Mouse (Mus musculus): ENCODE data around the gene Slc38a9. TPM values are rescaled to one million over a fixed set of nuclear protein-coding genes. Genes with fewer than 3 reads are reported as not detected.

Gene Slc38a9
- polyA plus RNA-seq (2015; fragmentation: Nextera tagmentation; extraction: Ambion mirVana), result 7.5 and 10.3 TPM in 2 replicates

DNA sequence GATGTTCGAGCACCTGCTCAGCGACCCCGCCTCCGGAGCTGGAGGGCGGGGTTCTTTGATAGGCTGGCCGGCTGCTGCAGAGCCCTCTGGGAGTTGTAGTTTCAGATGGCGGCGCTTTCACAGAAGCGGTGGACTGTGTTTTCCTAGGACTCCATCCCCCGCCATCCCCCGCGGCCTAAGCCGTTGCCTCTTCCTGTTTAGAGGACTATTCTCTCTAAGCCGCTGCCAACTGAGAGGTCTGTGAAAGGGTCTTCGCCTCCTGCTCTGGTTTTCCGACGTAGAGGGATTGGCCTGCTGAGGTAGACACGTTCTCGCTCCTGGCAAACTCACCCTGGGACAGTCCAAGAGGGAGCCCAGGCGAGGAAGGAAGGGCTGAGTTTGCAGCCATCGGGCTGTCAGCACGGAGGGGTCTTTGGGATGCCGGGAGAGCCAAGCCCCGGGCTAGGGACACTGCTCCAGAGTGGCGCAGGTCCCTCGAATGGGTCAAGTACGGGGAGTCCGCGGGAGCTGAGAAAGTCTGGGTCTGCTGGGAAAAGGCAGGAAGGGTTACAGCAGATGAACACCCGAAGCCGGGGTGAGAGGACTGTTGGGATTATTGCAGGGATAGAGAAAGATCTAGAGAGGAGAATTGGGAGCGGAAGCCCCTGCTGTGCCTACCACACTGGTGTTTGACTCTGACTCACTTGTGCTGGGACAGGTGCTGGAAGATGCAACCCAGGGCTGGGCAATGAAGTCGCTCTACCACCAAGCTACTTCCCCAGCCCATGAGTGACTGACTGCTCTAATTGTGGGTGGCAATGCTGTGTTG lies at the start of gene Slc38a9:
Slc38a9 (plus strand) TSS at position 178 of the 808 bp plus-strand sequence.

GRCm38 (mm10) chr13:112652205-112652604 lies 8.3 kb upstream of the Slc38a9 start, which contains the start of gene Ddx4:
Gene Ddx4, minus strand, starts transcription at chr13:112652475.

Other genes with a start within 250 kb of the Slc38a9 start
- gene Il6st, start 196.7 kb upstream of the Slc38a9 start, polyA plus RNA-seq (2015; fragmentation: Nextera tagmentation; extraction: Ambion mirVana), result 28.3 and 34.1 TPM in 2 replicates
- 0.33 and 0.48 TPM in 2 replicates for gene Il31ra, start 66.4 kb upstream of the Slc38a9 start, polyA plus RNA-seq (2015; fragmentation: Nextera tagmentation; extraction: Ambion mirVana)
- 0.06 TPM in 2 replicates for gene Ddx4, start 8.3 kb upstream of the Slc38a9 start, polyA plus RNA-seq (2015; fragmentation: Nextera tagmentation; extraction: Ambion mirVana)
- 169 and 173 TPM in 2 replicates for gene Plpp1, start 140.0 kb downstream of the Slc38a9 start, polyA plus RNA-seq (2015; fragmentation: Nextera tagmentation; extraction: Ambion mirVana)